Mouse (Mus musculus): ENCODE results near the gene Golga5. TPM values are rescaled to one million over a fixed set of nuclear protein-coding genes. Genes with fewer than 3 reads are reported as not detected.
"Not testable (repeated sequence)": the region's sequence is repeated elsewhere in the genome, so short reads cannot be mapped to it uniquely, and the experiment has no call there.

The Golga5 gene
- total and polyA plus RNA-seq, 2 experiments from 2014 or later: 17.4 to 24.0 TPM

- Histone ChIP-seq H3K27me3 (ENCODE audit: control insufficient read depth, insufficient read depth, low read length) (no peaks in the 10 kb centered on the region), H3K4me1 (ENCODE audit: control insufficient read depth, insufficient read depth) (no peaks in the 10 kb centered on the region), H3K27ac (ENCODE audit: low read depth) (no peak overlapping the region), H3K9me3 (replicated peaks; ENCODE audit: control insufficient read depth, low read length) (no peaks in the 10 kb centered on the region), H3K36me3 (replicated peaks; ENCODE audit: control insufficient read depth, insufficient read depth, low read length) (peaks cover 84% of the 10 kb centered on the region), H3K4me3 (ENCODE audit: low read depth, low read length) (no peak overlapping the region), H3K4me2 (ENCODE audit: low read depth, low read length) (no peak overlapping the region), H3K9ac (replicated peaks; ENCODE audit: low read depth, low read length) (no peak overlapping the region)
- DNase-seq (ENCODE audit: low spot score) (no peak), ATAC-seq (ENCODE audit: insufficient read depth, low read depth) (no peak)
- TF ChIP-seq CTCF (IDR thresholded peaks at IDR 0.05; ENCODE audit: low read depth) (no peak), EP300 (IDR thresholded peaks at IDR 0.05; ENCODE audit: low read depth) (no peak)
- WGBS: 87% methylated on average over 5 of the region's 5 CpGs
Observed at GRCm38 (mm10) chr12:102491911-102492310, 23.0 kb downstream of the Golga5 start.

GRCm38 (mm10) chr12:102495754-102496153 lies 26.8 kb downstream of the Golga5 start:
- not testable (repeated sequence) for H3K9ac ChIP-seq (replicated peaks; ENCODE audit: low read depth, low read length); H3K27ac ChIP-seq (ENCODE audit: low read depth); DNase-seq (ENCODE audit: low spot score); H3K27me3 ChIP-seq (ENCODE audit: control insufficient read depth, insufficient read depth, low read length); H3K4me1 ChIP-seq (ENCODE audit: control insufficient read depth, insufficient read depth); H3K9me3 ChIP-seq (replicated peaks; ENCODE audit: control insufficient read depth, low read length); H3K4me3 ChIP-seq (ENCODE audit: low read depth, low read length); ATAC-seq (ENCODE audit: insufficient read depth, low read depth); H3K4me2 ChIP-seq (ENCODE audit: low read depth, low read length)
- peaks cover 73% of the 10 kb centered on the region for H3K36me3 ChIP-seq (replicated peaks; ENCODE audit: control insufficient read depth, insufficient read depth, low read length)
- WGBS: 83% methylated on average over 6 of the region's 6 CpGs

GRCm38 (mm10) chr12:102497905-102498304 lies 29.0 kb downstream of the Golga5 start:
- Histone ChIP-seq H3K4me2 (ENCODE audit: low read depth, low read length) (no peak overlapping the region), H3K27ac (ENCODE audit: low read depth) (no peak overlapping the region), H3K27me3 (ENCODE audit: control insufficient read depth, insufficient read depth, low read length) (no peaks in the 10 kb centered on the region), H3K9me3 (replicated peaks; ENCODE audit: control insufficient read depth, low read length) (no peaks in the 10 kb centered on the region), H3K36me3 (replicated peaks; ENCODE audit: control insufficient read depth, insufficient read depth, low read length) (peaks cover 55% of the 10 kb centered on the region), H3K4me3 (ENCODE audit: low read depth, low read length) (no peak overlapping the region), H3K9ac (replicated peaks; ENCODE audit: low read depth, low read length) (no peak overlapping the region), H3K4me1 (ENCODE audit: control insufficient read depth, insufficient read depth) (no peaks in the 10 kb centered on the region)
- ATAC-seq (ENCODE audit: insufficient read depth, low read depth) (no peak), DNase-seq (ENCODE audit: low spot score) (no peak)
- TF ChIP-seq CTCF (IDR thresholded peaks at IDR 0.05; ENCODE audit: low read depth) (no peak), EP300 (IDR thresholded peaks at IDR 0.05; ENCODE audit: low read depth) (no peak)
- 78% methylated on average over 2 of the region's 2 CpGs for WGBS

GRCm38 (mm10) chr12:102498726-102499125 lies 29.8 kb downstream of the Golga5 start:
- TF ChIP-seq EP300 (IDR thresholded peaks at IDR 0.05; ENCODE audit: low read depth): no peak
- TF ChIP-seq CTCF (IDR thresholded peaks at IDR 0.05; ENCODE audit: low read depth): no peak
- peaks cover 48% of the 10 kb centered on the region for H3K36me3 ChIP-seq (replicated peaks; ENCODE audit: control insufficient read depth, insufficient read depth, low read length)
- H3K4me1 ChIP-seq (ENCODE audit: control insufficient read depth, insufficient read depth): no peaks in the 10 kb centered on the region
- no peak overlapping the region; the same call in 1 of the 2 replicates for H3K27ac ChIP-seq (ENCODE audit: low read depth)
- H3K9me3 ChIP-seq (replicated peaks; ENCODE audit: control insufficient read depth, low read length): no peaks in the 10 kb centered on the region
- H3K4me3 ChIP-seq (ENCODE audit: low read depth, low read length): no peak overlapping the region
- H3K9ac ChIP-seq (replicated peaks; ENCODE audit: low read depth, low read length): no peak overlapping the region
- H3K27me3 ChIP-seq (ENCODE audit: control insufficient read depth, insufficient read depth, low read length): no peaks in the 10 kb centered on the region
- ATAC-seq (ENCODE audit: insufficient read depth, low read depth): no peak; the same call in 1 of the 2 replicates
- no peak overlapping the region for H3K4me2 ChIP-seq (ENCODE audit: low read depth, low read length)
- WGBS: 66% methylated on average over 8 of the region's 8 CpGs
- DNase-seq (ENCODE audit: low spot score): peak; percentile 33

- no peaks in the 10 kb centered on the region for H3K27me3 ChIP-seq (ENCODE audit: control insufficient read depth, insufficient read depth, low read length)
- ATAC-seq (ENCODE audit: insufficient read depth, low read depth) (no peak), DNase-seq (ENCODE audit: low spot score) (no peak)
- TF ChIP-seq CTCF (IDR thresholded peaks at IDR 0.05; ENCODE audit: low read depth) (no peak), EP300 (IDR thresholded peaks at IDR 0.05; ENCODE audit: low read depth) (no peak)
- H3K9ac ChIP-seq (replicated peaks; ENCODE audit: low read depth, low read length): no peak overlapping the region
- H3K27ac ChIP-seq (ENCODE audit: low read depth): no peak overlapping the region
- H3K4me3 ChIP-seq (ENCODE audit: low read depth, low read length): no peak overlapping the region
- H3K9me3 ChIP-seq (replicated peaks; ENCODE audit: control insufficient read depth, low read length): no peaks in the 10 kb centered on the region
- peaks cover 43% of the 10 kb centered on the region for H3K36me3 ChIP-seq (replicated peaks; ENCODE audit: control insufficient read depth, insufficient read depth, low read length)
- WGBS: 84% methylated on average over 5 of the region's 5 CpGs
- no peak overlapping the region for H3K4me2 ChIP-seq (ENCODE audit: low read depth, low read length)
- H3K4me1 ChIP-seq (ENCODE audit: control insufficient read depth, insufficient read depth): no peaks in the 10 kb centered on the region
Observed at GRCm38 (mm10) chr12:102499210-102499609, 30.3 kb downstream of the Golga5 start.

GRCm38 (mm10) chr12:102499723-102500122 lies 30.8 kb downstream of the Golga5 start:
- WGBS: 53% methylated on average over 4 of the region's 4 CpGs
- Histone ChIP-seq H3K27me3 (ENCODE audit: control insufficient read depth, insufficient read depth, low read length) (no peaks in the 10 kb centered on the region), H3K36me3 (replicated peaks; ENCODE audit: control insufficient read depth, insufficient read depth, low read length) (peaks cover 42% of the 10 kb centered on the region), H3K9me3 (replicated peaks; ENCODE audit: control insufficient read depth, low read length) (no peaks in the 10 kb centered on the region), H3K4me3 (ENCODE audit: low read depth, low read length) (no peak overlapping the region), H3K9ac (replicated peaks; ENCODE audit: low read depth, low read length) (no peak overlapping the region), H3K27ac (ENCODE audit: low read depth) (no peak overlapping the region), H3K4me1 (ENCODE audit: control insufficient read depth, insufficient read depth) (no peaks in the 10 kb centered on the region), H3K4me2 (ENCODE audit: low read depth, low read length) (no peak overlapping the region)
- DNase-seq (ENCODE audit: low spot score) (no peak), ATAC-seq (ENCODE audit: insufficient read depth, low read depth) (no peak)
- TF ChIP-seq CTCF (IDR thresholded peaks at IDR 0.05; ENCODE audit: low read depth): no peak
- TF ChIP-seq EP300 (IDR thresholded peaks at IDR 0.05; ENCODE audit: low read depth): no peak

Data from heart, postnatal 0 days (tissue).